Mouse (Mus musculus) liver, embryonic 14 days (tissue): ENCODE measurements around the gene Ntm. TPM values are rescaled to one million over a fixed set of nuclear protein-coding genes. Genes with fewer than 3 reads are reported as not detected.

Experiments
- polyA plus RNA-seq: library from polyadenylated mRNA; depleted of rRNA; stranded (reverse); fragments of >200 nt; gene quantifications from 2 replicates; pipeline ENCODE4 v1.2.3, GENCODE M21; 2012; rRNA removed

Ntm gene
- 0.12 and 0.29 TPM in 2 replicates for polyA plus RNA-seq

DNA sequence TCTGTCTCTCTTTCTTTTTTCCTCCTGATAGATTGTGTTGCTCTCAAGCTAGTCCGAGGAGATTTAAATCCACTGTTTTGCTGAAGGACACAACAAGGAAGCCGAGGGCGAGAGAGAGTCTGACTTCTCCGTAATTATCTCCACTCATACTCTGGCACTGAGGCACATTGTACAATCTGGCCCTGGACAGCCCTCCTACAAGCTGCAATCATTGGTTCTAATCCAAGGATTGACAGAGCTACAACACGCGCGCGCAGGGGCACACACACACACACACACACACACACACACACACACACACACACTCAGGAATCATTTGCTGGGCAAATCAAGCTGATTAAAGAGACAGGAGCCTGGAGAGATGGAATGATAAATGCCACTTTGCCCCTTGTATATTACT lies at the start of gene Ntm:
Gene Ntm (minus strand): TSS at position 164 of the 400 bp plus-strand sequence.

